Mouse (Mus musculus) liver, adult 2 months (tissue): ENCODE results near the gene Sbno2.
A peak's percentile ranks its signal among the peaks of the same experiment; 100 is the strongest.

ENCODE experiments used
- CTCF ChIP-seq: fragments of 200-500 bp; IDR thresholded peaks from 2 replicates; pipeline ENCODE4 v1.5.1; 2011; ENCODE audit warnings: low read depth, low read length, control low read depth
- POLR2A ChIP-seq: fragments of 200-500 bp; IDR thresholded peaks from 2 replicates; pipeline ENCODE4 v1.6.1; 2011; ENCODE audit warnings: low read length, control low read depth; ENCODE audit not compliant: insufficient read depth; ENCODE audit errors: extremely low read depth

- TF ChIP-seq CTCF = no peak
- peak; percentile 58; the same call in 1 of the 2 replicates for TF ChIP-seq POLR2A
Observed at GRCm38 (mm10) chr10:80039559-80039979, 65.8 kb downstream of the Sbno2 start, which contains the start of gene Polr2e.
